Mouse (Mus musculus) adrenal gland, postnatal 36 days (tissue): ENCODE measurements around the gene Impg1. TPM values are rescaled to one million over a fixed set of nuclear protein-coding genes. Genes with fewer than 3 reads are reported as not detected.

Experiments used
- DNase-seq, 2 experiments: peaks; one replicate each; pipeline ENCODE4 v3.0.0; 2021; ENCODE audit warnings: mixed read lengths in 1 of 2
- total RNA-seq, 2 experiments: library from RNA; stranded (reverse); gene quantifications; 2 replicates each; pipeline ENCODE4 v1.2.3; 2021

The Impg1 gene
- total RNA-seq, 2 experiments from 2014 or later = not detected

DNA sequence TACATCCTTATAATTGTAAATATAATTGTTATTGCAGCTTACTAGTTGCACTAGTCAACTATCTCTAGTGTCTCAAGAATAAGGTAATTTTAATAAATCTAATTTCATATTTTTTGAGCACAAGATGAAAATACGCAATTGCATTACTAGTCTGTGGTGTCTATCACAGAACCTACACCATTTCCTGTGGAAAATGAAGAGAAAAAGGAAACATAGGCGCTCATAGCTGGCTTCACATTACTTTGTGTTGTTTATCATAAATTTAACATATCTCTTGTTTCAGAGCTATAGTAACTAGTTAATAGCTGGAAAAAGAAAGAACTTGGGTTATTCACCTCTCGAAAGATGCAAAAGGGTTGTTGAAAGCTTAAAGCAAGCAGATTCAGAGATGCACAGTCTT, 182.9 kb downstream of the Impg1 start:
- DNase-seq = no peak

DNA sequence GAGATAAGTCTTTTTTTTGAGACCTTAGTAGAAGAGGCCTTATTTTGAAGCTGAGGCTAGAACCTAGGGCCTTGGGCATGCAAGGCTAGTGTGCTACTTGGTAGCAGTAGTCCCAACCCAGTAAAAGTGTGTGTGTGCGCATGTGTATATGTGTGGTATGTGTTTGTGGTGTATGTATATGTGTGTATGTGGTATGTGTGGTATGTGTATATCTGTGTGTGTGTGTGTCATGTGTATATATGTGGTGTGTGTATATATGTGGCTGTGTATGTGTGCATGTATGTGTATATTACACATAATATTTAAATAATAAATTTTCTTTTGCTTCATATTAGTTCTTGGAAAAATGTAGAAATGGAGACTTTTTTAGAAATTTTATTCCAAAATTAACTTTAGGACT, 184.6 kb downstream of the Impg1 start:
- no peak for DNase-seq

DNA sequence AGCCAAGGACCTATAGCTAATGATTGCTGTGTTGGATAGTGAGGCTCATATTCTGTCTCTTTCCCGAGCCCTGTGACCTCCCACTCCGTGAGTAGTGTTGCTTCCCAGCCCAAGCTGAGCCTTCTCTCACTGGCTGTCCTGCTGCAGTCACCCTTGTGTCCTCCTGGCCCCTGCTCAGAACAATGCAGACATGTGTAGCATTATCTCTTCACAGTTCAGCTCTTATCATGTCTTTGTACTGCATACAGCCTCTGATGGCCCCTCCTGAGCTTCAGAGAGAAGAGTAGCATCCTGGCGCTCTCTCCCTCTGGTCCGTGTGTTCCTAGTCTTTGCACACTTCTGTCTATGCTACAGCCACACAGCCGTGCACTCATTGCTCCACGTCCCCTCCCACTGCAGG, 187.5 kb downstream of the Impg1 start:
- DNase-seq = no peak

DNA sequence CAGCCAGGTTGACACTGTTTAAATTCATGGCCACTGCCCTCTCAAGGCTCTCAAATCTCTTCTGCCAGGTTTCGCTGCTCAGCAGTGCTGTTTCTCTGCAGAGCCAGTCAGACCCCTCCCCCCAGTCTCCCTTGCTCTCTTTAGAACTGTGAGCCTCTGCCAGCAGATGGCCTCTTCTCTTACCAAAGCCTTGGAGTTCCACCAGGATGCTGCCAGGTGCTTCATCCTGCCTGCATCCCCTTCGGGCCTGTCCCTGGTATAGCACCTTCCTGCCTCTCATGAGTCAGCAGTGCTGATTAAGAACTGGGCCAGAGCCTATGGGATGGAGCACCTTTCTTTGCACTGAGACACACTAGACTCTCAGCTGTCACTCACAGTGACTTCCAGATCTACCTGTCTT, 188.1 kb downstream of the Impg1 start:
- DNase-seq = no peak

DNA sequence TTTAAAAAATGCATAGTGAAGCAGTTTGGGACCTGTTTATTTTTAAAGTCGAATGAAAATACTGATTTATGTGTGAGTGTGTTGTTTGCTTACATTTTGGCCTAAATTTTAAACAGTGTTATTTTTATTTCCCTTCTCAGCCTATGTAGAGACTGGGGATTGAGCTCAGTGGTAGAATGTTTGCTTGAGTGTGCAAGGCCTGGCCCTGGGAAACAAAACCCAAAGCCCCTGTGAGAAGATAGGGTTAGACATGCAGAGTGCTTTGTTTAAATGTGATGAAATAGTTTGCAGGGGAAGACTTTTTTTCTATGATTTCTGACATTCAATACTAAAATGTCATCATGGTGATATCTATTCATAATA, 189.5 kb downstream of the Impg1 start:
- no peak for DNase-seq

DNA sequence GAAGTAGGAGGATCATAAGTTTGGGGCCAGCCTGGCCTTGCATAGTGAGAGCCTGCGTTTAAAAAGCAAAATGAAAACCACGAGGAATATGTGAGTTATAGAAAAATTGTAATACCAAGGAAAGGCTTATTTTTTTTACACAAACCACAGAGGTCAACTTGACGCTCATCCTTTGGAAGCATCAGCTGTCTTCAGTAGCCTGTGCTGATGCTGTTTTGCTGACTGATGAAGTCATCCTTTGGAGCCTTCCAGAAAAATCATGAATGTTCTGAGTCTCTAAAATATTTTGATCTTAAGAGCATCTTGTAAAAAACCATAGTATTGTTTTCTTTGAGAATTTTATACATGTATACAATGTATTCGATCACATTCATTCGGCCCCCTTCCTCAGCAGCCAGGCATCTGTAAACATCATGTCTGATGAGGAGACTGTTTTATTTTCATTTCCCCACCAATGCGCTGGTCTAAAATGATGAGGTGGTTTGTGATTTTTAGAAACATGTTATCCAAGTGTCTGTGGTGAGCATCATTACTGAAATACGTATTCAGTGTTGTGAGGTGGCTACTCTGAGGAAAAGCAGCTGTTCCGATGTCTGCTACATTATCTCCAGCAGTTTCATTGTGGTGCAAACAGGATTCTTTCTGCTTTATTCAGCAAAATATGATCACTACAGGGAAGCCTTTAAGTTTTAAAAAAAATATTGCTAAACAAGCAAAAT, 190.1 kb downstream of the Impg1 start:
- DNase-seq = no peak

DNA sequence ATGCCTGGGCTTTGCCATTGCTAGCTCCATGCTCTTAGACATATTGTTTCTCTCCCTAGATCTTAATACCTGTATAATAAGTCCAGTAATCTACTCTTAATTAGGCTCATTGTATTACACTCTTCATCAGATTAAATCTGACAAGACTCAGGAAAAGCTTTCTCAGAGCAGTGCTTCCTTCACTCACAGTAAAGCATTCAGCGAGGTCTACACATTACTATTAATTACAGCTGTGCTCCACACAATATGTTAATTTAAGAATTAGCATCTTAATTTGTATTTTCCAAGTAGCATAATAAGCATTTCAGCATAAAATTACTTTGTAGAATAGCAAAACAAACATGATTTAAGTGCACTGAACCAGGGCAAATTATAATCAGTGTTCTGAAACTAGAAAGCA, 192.3 kb downstream of the Impg1 start:
- DNase-seq = no peak

DNA sequence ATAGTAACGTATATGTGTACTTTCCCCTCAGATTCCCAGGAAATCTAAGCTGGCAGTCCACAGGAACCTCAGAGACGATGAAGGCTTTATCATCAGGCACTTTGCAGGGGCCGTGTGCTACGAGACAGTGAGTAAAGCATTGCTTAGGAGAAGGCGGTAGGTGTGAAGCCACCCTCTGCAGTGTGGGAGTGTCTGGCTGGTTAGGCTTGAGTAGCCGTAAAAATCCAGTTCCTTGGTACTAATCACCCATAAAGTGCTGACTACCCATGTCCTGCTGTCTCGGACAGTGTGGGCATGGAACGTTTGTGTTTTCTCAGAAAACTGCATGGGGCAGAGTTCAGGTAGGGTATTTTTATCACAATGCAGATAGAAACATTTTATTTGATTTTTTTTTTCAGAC, 195.7 kb downstream of the Impg1 start:
- DNase-seq = no peak

DNA sequence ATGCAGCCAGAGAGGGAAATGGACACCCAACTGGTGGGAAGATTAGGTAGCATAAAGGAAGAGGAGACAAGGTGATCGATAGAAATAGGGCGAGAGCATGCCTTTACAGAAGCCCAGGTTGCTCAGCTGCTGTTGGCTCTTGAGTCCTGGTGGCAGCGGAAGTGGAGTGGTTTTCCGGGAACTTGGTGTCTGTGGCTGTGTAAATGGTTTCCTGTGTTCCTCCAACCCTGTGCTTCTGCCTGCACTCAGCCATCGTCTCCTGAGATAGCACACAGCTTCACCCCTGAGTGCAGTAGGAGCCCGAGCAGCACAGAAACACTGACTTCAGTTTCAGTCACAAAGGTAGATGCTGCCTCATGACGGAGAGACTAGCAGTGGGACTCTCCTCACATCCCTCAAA, 198.8 kb downstream of the Impg1 start:
- no peak for DNase-seq

DNA sequence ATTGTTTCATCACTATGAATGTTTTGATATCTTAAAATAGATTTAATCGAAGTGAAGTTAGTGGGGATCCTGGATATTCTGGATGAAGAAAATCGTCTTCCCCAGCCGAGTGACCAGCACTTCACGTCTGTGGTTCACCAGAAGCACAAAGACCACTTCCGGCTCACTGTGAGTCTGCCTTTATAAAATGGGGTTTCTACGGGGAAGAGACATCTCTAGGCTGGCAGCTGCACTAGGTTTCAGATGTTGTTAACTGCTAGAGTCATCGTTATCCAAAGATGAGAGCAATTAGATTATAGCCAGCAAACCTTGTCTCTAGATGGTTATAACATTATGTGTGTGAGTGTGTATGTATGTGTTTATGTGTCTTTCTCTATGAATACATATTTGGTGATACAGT, 199.2 kb downstream of the Impg1 start:
- no peak for DNase-seq
